Mouse (Mus musculus) liver, embryonic 13.5 days (tissue): Measurements from ENCODE around the gene Map1b. TPM values are rescaled to one million over a fixed set of nuclear protein-coding genes. Genes with fewer than 3 reads are reported as not detected.

ENCODE experiments used
- ATAC-seq: fragments of 200-750 bp; cut with Nextera tagmentation; 2 replicates; pipeline ENCODE4 v1.8.0; 2017; ENCODE audit warnings: low read depth, mild to moderate bottlenecking, moderate number of reproducible peaks, moderate library complexity
- DNase-seq: peaks from one replicate; pipeline ENCODE4 v3.0.0; 2022
- H3K27ac ChIP-seq: fragments of 300-500 bp; sonication (generic); 2 replicates; pipeline ENCODE4 v1.5.1; 2015; ENCODE audit warnings: moderate library complexity, mild to moderate bottlenecking, inconsistent platforms
- H3K27me3 ChIP-seq: fragments of 300-500 bp; sonication (generic); 2 replicates; pipeline ENCODE4 v1.6.1; 2015; ENCODE audit warnings: mild to moderate bottlenecking, inconsistent platforms
- H3K36me3 ChIP-seq: fragments of 300-500 bp; sonication (generic); 2 replicates; pipeline ENCODE4 v1.6.1; 2015; ENCODE audit warnings: mild to moderate bottlenecking, inconsistent platforms
- H3K4me1 ChIP-seq: fragments of 300-500 bp; sonication (generic); replicated peaks from 2 replicates; pipeline ENCODE4 v1.6.1; 2015; ENCODE audit warnings: inconsistent platforms
- H3K4me2 ChIP-seq: fragments of 300-500 bp; sonication (generic); 2 replicates; pipeline ENCODE4 v1.6.1; 2015; ENCODE audit warnings: inconsistent platforms, mild to moderate bottlenecking, moderate library complexity
- H3K4me3 ChIP-seq: fragments of 300-500 bp; sonication (generic); replicated peaks from 2 replicates; pipeline ENCODE4 v1.5.1; 2015; ENCODE audit warnings: mild to moderate bottlenecking, inconsistent platforms
- H3K9ac ChIP-seq: fragments of 300-500 bp; sonication (generic); 2 replicates; pipeline ENCODE4 v1.6.1; 2015; ENCODE audit warnings: mild to moderate bottlenecking, inconsistent platforms
- H3K9me3 ChIP-seq: fragments of 300-500 bp; sonication (generic); replicated peaks from 2 replicates; pipeline ENCODE4 v1.6.1; 2016; ENCODE audit warnings: inconsistent platforms
- WGBS: fragments of 180-500 bp; shearing (Covaris S2); methylation state at CpG from one replicate; pipeline ENCODE4 v1.1.7; 2015; ENCODE audit not compliant: insufficient replicate concordance; 5-methylcytosine and 5-hydroxymethylcytosine counted together
- polyA plus RNA-seq: library from polyadenylated mRNA; unstranded; fragments of >200 nt; fragmentation: Nextera tagmentation; extraction: Ambion mirVana; gene quantifications from 2 replicates; pipeline ENCODE4 v1.2.1, GENCODE M21; 2015

Gene Map1b
- polyA plus RNA-seq, 1 experiment from 2014 or later, result 5.4 TPM

GRCm38 (mm10) chr13:99416601-99417000 lies 99.7 kb downstream of the Map1b start:
- Histone ChIP-seq H3K27me3 (0 out of 2 replicates have a peak, but pooled peaks cover 2% of the 10 kb centered on the region), H3K27ac (no peak overlapping the region), H3K4me1 (no peaks in the 10 kb centered on the region), H3K9me3 (no peaks in the 10 kb centered on the region), H3K4me2 (no peak overlapping the region), H3K36me3 (peaks cover 49% of the 10 kb centered on the region), H3K4me3 (no peak overlapping the region), H3K9ac (no peak overlapping the region)
- no peak for DNase-seq
- 73% methylated on average over 9 of the region's 9 CpGs for WGBS
- no peak for ATAC-seq

- H3K9me3 ChIP-seq, result no peaks in the 10 kb centered on the region
- no peak overlapping the region for H3K9ac ChIP-seq
- H3K4me2 ChIP-seq, result no peak overlapping the region
- H3K27me3 ChIP-seq, result no peaks in the 10 kb centered on the region
- DNase-seq (no peak), ATAC-seq (no peak)
- H3K4me1 ChIP-seq, result no peaks in the 10 kb centered on the region
- WGBS, result 79% methylated on average over 10 of the region's 10 CpGs
- H3K27ac ChIP-seq, result no peak overlapping the region
- H3K4me3 ChIP-seq, result no peak overlapping the region
- peaks cover 67% of the 10 kb centered on the region for H3K36me3 ChIP-seq
Measured at GRCm38 (mm10) chr13:99414352-99414742, 102.0 kb downstream of the Map1b start.

- H3K9me3 ChIP-seq, result no peaks in the 10 kb centered on the region
- DNase-seq (no peak), ATAC-seq (no peak)
- 82% methylated on average over 13 of the region's 13 CpGs for WGBS
- no peak overlapping the region for H3K27ac ChIP-seq
- no peaks in the 10 kb centered on the region for H3K27me3 ChIP-seq
- no peak overlapping the region for H3K9ac ChIP-seq
- H3K4me3 ChIP-seq, result no peak overlapping the region
- peaks cover 72% of the 10 kb centered on the region for H3K36me3 ChIP-seq
- H3K4me1 ChIP-seq, result no peaks in the 10 kb centered on the region
- H3K4me2 ChIP-seq, result no peak overlapping the region
Measured at GRCm38 (mm10) chr13:99413481-99414351, 102.6 kb downstream of the Map1b start.

GRCm38 (mm10) chr13:99412477-99413080 lies 103.8 kb downstream of the Map1b start:
- DNase-seq (no peak), ATAC-seq (no peak)
- H3K27ac ChIP-seq, result no peak overlapping the region
- WGBS, result 66% methylated on average over 11 of the region's 11 CpGs
- H3K27me3 ChIP-seq, result no peaks in the 10 kb centered on the region
- H3K9ac ChIP-seq, result no peak overlapping the region
- no peaks in the 10 kb centered on the region for H3K9me3 ChIP-seq
- no peak overlapping the region for H3K4me2 ChIP-seq
- H3K36me3 ChIP-seq, result peaks cover 74% of the 10 kb centered on the region
- H3K4me1 ChIP-seq, result no peaks in the 10 kb centered on the region
- H3K4me3 ChIP-seq, result no peak overlapping the region

- Histone ChIP-seq H3K4me1 (no peaks in the 10 kb centered on the region), H3K36me3 (peaks cover 78% of the 10 kb centered on the region), H3K9ac (no peak overlapping the region), H3K9me3 (no peaks in the 10 kb centered on the region), H3K4me3 (no peak overlapping the region), H3K27ac (no peak overlapping the region), H3K27me3 (no peaks in the 10 kb centered on the region), H3K4me2 (no peak overlapping the region)
- DNase-seq (no peak), ATAC-seq (no peak)
- 87% methylated on average over 3 of the region's 3 CpGs for WGBS
Measured at GRCm38 (mm10) chr13:99411761-99412160, 104.6 kb downstream of the Map1b start.

GRCm38 (mm10) chr13:99410611-99411515 lies 105.5 kb downstream of the Map1b start:
- Histone ChIP-seq H3K27me3 (no peaks in the 10 kb centered on the region), H3K4me2 (no peak overlapping the region), H3K9me3 (no peaks in the 10 kb centered on the region), H3K9ac (no peak overlapping the region), H3K27ac (no peak overlapping the region), H3K4me3 (no peak overlapping the region), H3K36me3 (peaks cover 79% of the 10 kb centered on the region), H3K4me1 (no peaks in the 10 kb centered on the region)
- no peak for ATAC-seq
- DNase-seq, result no peak
- WGBS, result 78% methylated on average over 14 of the region's 14 CpGs

GRCm38 (mm10) chr13:99409216-99409615 lies 107.1 kb downstream of the Map1b start:
- Histone ChIP-seq H3K9ac (no peak overlapping the region), H3K4me3 (no peak overlapping the region), H3K27me3 (no peaks in the 10 kb centered on the region), H3K4me1 (no peaks in the 10 kb centered on the region), H3K4me2 (no peak overlapping the region), H3K27ac (no peak overlapping the region), H3K9me3 (no peaks in the 10 kb centered on the region), H3K36me3 (peaks cover 79% of the 10 kb centered on the region)
- WGBS, result 79% methylated on average over 2 of the region's 2 CpGs
- ATAC-seq (no peak), DNase-seq (no peak)

GRCm38 (mm10) chr13:99399373-99399772 lies 117.0 kb downstream of the Map1b start:
- H3K4me3 ChIP-seq, result no peak overlapping the region
- no peaks in the 10 kb centered on the region for H3K4me1 ChIP-seq
- no peak overlapping the region for H3K9ac ChIP-seq
- no peaks in the 10 kb centered on the region for H3K27me3 ChIP-seq
- H3K27ac ChIP-seq, result no peak overlapping the region
- DNase-seq, result no peak
- WGBS, result 67% methylated on average over 4 of the region's 4 CpGs
- no peaks in the 10 kb centered on the region for H3K9me3 ChIP-seq
- no peak for ATAC-seq
- H3K36me3 ChIP-seq, result peaks cover 33% of the 10 kb centered on the region
- H3K4me2 ChIP-seq, result no peak overlapping the region

- WGBS, result 86% methylated on average over 12 of the region's 12 CpGs
- ATAC-seq, result no peak
- no peaks in the 10 kb centered on the region for H3K27me3 ChIP-seq
Measured at GRCm38 (mm10) chr13:99398149-99398701, 118.1 kb downstream of the Map1b start.

GRCm38 (mm10) chr13:99397228-99397627 lies 119.1 kb downstream of the Map1b start:
- WGBS, result 72% methylated on average over 7 of the region's 7 CpGs
- Histone ChIP-seq H3K36me3 (peaks cover 13% of the 10 kb centered on the region), H3K9me3 (no peaks in the 10 kb centered on the region), H3K4me3 (no peak overlapping the region), H3K27ac (no peak overlapping the region), H3K27me3 (no peaks in the 10 kb centered on the region), H3K4me2 (no peak overlapping the region), H3K9ac (no peak overlapping the region), H3K4me1 (no peaks in the 10 kb centered on the region)
- no peak for DNase-seq
- ATAC-seq, result no peak

More at GRCm38 (mm10) chr13:99398149-99398701, 118.1 kb downstream of the Map1b start:
- Histone ChIP-seq H3K4me3 (no peak overlapping the region), H3K4me2 (no peak overlapping the region), H3K4me1 (no peaks in the 10 kb centered on the region), H3K9me3 (no peaks in the 10 kb centered on the region), H3K9ac (no peak overlapping the region), H3K36me3 (peaks cover 22% of the 10 kb centered on the region), H3K27ac (no peak overlapping the region)
- no peak for DNase-seq

- WGBS, result 78% methylated on average over 12 of the region's 12 CpGs
- no peak overlapping the region for H3K9ac ChIP-seq
- ATAC-seq, result no peak
Measured at GRCm38 (mm10) chr13:99395531-99395930, 120.8 kb downstream of the Map1b start.

More at GRCm38 (mm10) chr13:99395531-99395930, 120.8 kb downstream of the Map1b start:
- Histone ChIP-seq H3K4me1 (no peaks in the 10 kb centered on the region), H3K27me3 (no peaks in the 10 kb centered on the region), H3K4me2 (no peak overlapping the region), H3K36me3 (peaks cover 5% of the 10 kb centered on the region), H3K9me3 (no peaks in the 10 kb centered on the region), H3K4me3 (no peak overlapping the region), H3K27ac (no peak overlapping the region)
- no peak for DNase-seq
